Mouse (Mus musculus) central nervous system, embryonic 18 days (tissue): ENCODE results near the gene Otub1. TPM values are rescaled to one million over a fixed set of nuclear protein-coding genes. Genes with fewer than 3 reads are reported as not detected.

ENCODE experiments used
- polyA plus RNA-seq: library from polyadenylated mRNA; depleted of rRNA; stranded (reverse); fragments of >200 nt; gene quantifications from 2 replicates; pipeline ENCODE4 v1.2.3, GENCODE M21; 2012; rRNA removed

The Otub1 gene
- 165 and 184 TPM in 2 replicates for polyA plus RNA-seq

DNA sequence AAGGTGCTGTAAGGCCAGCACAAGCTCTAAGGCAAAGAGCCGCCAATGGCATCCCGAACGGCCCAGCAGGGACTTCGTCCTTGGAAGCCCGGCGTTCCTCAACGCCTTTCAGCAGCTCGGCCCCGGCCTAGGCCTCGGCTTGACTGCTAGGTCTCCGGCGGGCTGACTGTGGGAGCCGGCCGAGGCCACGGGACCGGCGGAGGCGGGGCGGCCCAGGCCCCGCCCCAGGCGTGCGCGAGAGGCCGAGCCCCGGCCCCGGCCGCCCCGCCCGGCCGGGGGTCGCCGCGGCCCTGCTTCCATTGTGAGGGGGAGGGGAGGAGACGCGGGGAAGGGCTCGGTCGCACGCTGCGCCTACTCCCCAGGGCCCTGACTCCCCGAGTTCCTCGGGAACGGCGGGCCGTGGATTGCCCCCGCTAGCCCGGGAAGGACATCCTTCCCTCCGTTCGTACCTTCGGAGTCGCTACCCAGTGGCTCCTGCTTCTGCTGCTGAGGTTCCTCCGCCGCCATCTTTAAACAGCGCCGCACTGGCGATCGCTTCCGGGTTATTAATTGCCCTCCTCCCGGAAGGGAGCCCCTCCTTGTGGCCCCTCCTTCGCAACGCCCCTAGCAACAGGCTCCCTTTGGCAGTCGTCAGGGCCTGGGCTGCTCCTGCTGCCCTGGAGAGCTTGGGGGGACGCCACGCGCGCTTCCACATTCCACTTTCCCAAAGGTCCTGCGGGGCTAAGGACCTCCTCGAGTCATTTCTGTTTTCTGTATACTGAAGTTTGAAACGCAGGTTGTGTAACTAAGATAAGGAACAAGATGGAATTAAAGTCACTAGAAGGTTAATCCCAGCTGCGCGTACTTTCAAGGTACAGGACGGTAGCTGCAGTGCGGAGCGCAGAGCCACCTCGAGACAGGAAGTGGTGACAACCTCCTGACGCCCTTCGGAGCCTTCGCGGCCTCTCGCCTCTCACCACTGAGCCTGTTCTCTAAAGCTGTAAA is at the start of gene Otub1:
Otub1 (minus strand) TSS at position 564 of the 984 bp plus-strand sequence.

DNA sequence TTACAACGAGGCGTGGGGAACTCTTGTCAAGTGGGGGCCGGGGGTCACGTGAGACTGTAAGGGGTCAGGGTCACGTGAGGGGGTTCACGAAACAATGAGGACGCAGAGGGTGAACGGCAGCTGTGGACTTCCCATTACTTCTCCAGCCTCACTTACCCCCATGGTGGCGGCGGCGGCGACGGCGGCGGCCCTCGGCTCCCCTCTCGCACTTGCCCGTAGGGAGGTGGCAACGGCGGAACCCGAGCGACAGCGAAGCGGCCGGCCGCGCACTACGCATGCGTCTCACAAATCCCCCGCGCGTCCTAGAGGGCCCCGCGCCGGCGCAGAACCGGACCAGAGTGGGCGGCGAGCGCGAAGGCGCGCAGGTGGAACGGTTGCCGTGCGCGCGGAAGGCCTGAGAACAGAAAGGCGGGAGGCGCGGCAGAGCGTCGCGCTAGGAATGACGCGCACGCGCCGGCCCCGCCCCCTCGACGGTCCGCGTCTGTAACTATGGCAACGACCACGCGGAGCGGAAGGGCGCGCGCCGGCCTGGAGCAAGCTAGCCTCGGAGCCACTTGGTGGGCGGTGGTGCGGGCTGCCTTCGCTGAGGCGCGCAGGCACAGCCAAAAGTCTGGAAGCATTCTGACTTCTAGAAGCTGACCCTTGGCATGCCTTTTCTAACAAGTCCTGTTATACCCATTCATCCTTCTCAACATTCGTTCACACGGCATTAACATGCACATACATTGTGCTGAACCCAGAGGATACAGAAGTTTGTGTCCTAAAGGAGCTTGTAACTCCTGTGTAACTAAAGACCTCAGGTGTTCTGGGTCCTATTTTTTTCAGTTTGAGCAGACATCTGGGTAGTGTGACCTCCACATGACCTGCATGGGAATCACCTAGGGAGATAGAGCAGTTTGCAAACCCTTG is 34.9 kb upstream of the Otub1 start, which contains the start of gene Naa40:
Naa40 (minus strand) TSS at position 402 of the 909 bp plus-strand sequence.

DNA sequence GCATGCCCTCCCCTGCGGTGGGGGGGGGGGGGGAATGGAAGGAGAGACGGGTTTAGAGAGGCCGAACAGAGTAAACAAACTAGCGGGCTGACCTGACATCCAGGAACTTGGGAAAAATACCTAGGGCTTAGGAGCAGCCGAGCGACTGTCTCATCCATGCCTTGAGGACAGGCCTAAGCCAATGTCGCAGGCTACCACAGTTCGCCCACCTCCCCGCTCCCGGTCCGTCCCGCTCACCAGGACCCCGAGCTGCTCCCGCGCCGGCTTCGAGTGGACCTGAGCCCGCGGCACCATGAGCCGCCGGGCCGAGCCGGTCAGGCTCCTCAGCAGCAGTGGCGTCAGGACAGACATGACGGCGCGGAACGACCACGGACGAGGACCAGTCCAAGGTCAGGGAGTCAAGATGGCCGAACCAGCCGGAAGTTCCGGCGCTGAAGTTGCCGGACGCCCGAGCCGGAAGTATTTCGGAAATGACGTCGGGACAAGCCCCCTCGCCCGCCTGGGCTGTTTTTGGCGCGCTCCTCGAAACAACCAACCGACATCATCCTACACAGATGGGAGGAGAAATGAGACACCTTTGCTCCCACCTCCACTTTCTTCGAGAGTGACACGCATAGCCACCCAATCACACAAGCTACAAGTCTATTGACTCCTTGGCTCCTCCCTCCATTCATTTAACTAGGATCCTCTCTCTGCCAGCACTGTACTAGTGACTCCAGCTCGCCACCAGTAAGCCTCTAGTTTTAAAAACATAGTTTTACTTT is 11.2 kb upstream of the Otub1 start, which contains the start of gene Cox8a:
Cox8a (minus strand) TSS at position 455 of the 764 bp plus-strand sequence.

Other genes starting within 250 kb of the Otub1 start
- gene Ppp1r14b, start 231.3 kb downstream of the Otub1 start, polyA plus RNA-seq, result 335 and 363 TPM in 2 replicates
- gene Plcb3, start 229.8 kb downstream of the Otub1 start, polyA plus RNA-seq, result 19.4 and 21.4 TPM in 2 replicates
- gene Fkbp2, start 225.8 kb downstream of the Otub1 start, polyA plus RNA-seq, result 93.3 and 98.7 TPM in 2 replicates
- gene Vegfb, start 218.7 kb downstream of the Otub1 start, polyA plus RNA-seq, result 34.7 and 47.7 TPM in 2 replicates
- gene Dnajc4, start 213.7 kb downstream of the Otub1 start, polyA plus RNA-seq, result 22.8 and 25.8 TPM in 2 replicates
- gene Nudt22, start 210.2 kb downstream of the Otub1 start, polyA plus RNA-seq, result 11.8 and 14.1 TPM in 2 replicates
- 19.0 and 20.4 TPM in 2 replicates for gene Trpt1, start 210.2 kb downstream of the Otub1 start, polyA plus RNA-seq
- 2.9 and 3.5 TPM in 2 replicates for gene Fermt3, start 186.8 kb downstream of the Otub1 start, polyA plus RNA-seq
- gene Stip1, start 166.3 kb downstream of the Otub1 start, polyA plus RNA-seq, result 142 and 148 TPM in 2 replicates
- 8.4 and 10.0 TPM in 2 replicates for gene Macrod1, start 149.5 kb downstream of the Otub1 start, polyA plus RNA-seq
- gene Flrt1, start 100.6 kb downstream of the Otub1 start, polyA plus RNA-seq, result 2.8 and 3.1 TPM in 2 replicates
- gene Cox8a, start 11.3 kb upstream of the Otub1 start, polyA plus RNA-seq, result 639 and 643 TPM in 2 replicates
- gene Naa40, start 34.9 kb upstream of the Otub1 start, polyA plus RNA-seq, result 73.3 and 76.3 TPM in 2 replicates
- 71.5 and 77.5 TPM in 2 replicates for gene Rcor2, start 61.0 kb upstream of the Otub1 start, polyA plus RNA-seq
- 53.9 and 60.5 TPM in 2 replicates for gene Mark2, start 135.5 kb upstream of the Otub1 start, polyA plus RNA-seq
- 31.6 and 36.3 TPM in 2 replicates for gene Spindoc, start 176.7 kb upstream of the Otub1 start, polyA plus RNA-seq
- gene 2700081O15Rik, start 211.3 kb upstream of the Otub1 start, polyA plus RNA-seq, result 116 and 124 TPM in 2 replicates